Mouse (Mus musculus): ENCODE data around the gene Tor2a.

Tor2a gene

GRCm38 (mm10) chr2:32757056-32757845, at the start of gene Tor2a:
Gene Tor2a, plus strand, starts transcription at chr2:32757234.
- in situ Hi-C loops (cut with MboI; ENCODE audit: unreplicated experiment in 2 of 2) = loop anchor here (5.0 to 25.0 kb wide), 5 partner anchors 45 to 1945 kb away; partner anchors contain the start of genes Cdk9 (in 2 of the 2), 1700001O22Rik (in 1 of the 2), Garnl3 (in 1 of the 2) and Ntmt1 (in 1 of the 2)

- in situ Hi-C loops (cut with MboI; ENCODE audit: unreplicated experiment in 2 of 2) = no loop called here
Observed at GRCm38 (mm10) chr2:32708643-32709042, 48.4 kb upstream of the Tor2a start.

- in situ Hi-C loops (cut with MboI; ENCODE audit: unreplicated experiment in 2 of 2) = loop anchor here (5.0 kb wide), 1 partner anchor 48 kb away; the partner anchor contains the start of gene Tor2a (in 2 of the 2)
Observed at GRCm38 (mm10) chr2:32709521-32710137, 47.4 kb upstream of the Tor2a start.

- in situ Hi-C loops (cut with MboI; ENCODE audit: unreplicated experiment in 2 of 2) = loop anchor here (5.0 kb wide), 1 partner anchor 47 kb away; the partner anchor contains the start of gene Tor2a (in 2 of the 2)
Observed at GRCm38 (mm10) chr2:32710425-32710824, 46.6 kb upstream of the Tor2a start.

GRCm38 (mm10) chr2:32711301-32712056, 45.6 kb upstream of the Tor2a start:
- in situ Hi-C loops (cut with MboI; ENCODE audit: unreplicated experiment in 2 of 2) = loop anchor here (5.0 kb wide), 1 partner anchor 46 kb away; the partner anchor contains the start of gene Tor2a (in 2 of the 2)

- in situ Hi-C loops (cut with MboI; ENCODE audit: unreplicated experiment in 2 of 2) = loop anchor here (5.0 kb wide), 1 partner anchor 45 kb away; the partner anchor contains the start of gene Tor2a (in 2 of the 2)
Observed at GRCm38 (mm10) chr2:32712108-32712551, 44.9 kb upstream of the Tor2a start.

GRCm38 (mm10) chr2:32712586-32712933, 44.5 kb upstream of the Tor2a start:
- in situ Hi-C loops (cut with MboI; ENCODE audit: unreplicated experiment in 2 of 2) = loop anchor here (5.0 kb wide), 1 partner anchor 45 kb away; the partner anchor contains the start of gene Tor2a (in 2 of the 2)

- in situ Hi-C loops (cut with MboI; ENCODE audit: unreplicated experiment in 2 of 2) = loop anchor here (5.0 kb wide), 1 partner anchor 44 kb away; the partner anchor contains the start of gene Tor2a (in 2 of the 2)
Observed at GRCm38 (mm10) chr2:32712934-32713817, 43.9 kb upstream of the Tor2a start, which contains the start of gene Cdk9. Gene Cdk9, minus strand, starts transcription at chr2:32713076.

GRCm38 (mm10) chr2:32714117-32714986, 42.7 kb upstream of the Tor2a start:
- in situ Hi-C loops (cut with MboI; ENCODE audit: unreplicated experiment in 2 of 2) = loop anchor here (5.0 kb wide), 1 partner anchor 43 kb away; the partner anchor contains the start of gene Tor2a (in 2 of the 2)

- in situ Hi-C loops (cut with MboI; ENCODE audit: unreplicated experiment in 2 of 2) = loop anchor here (5.0 kb wide), 1 partner anchor 42 kb away; the partner anchor contains the start of gene Tor2a (in 2 of the 2)
Observed at GRCm38 (mm10) chr2:32714987-32715425, 42.0 kb upstream of the Tor2a start.

GRCm38 (mm10) chr2:32718761-32719160, 38.3 kb upstream of the Tor2a start:
- in situ Hi-C loops (cut with MboI; ENCODE audit: unreplicated experiment in 2 of 2) = no loop called here

GRCm38 (mm10) chr2:32720053-32720452, 37.0 kb upstream of the Tor2a start:
- in situ Hi-C loops (cut with MboI; ENCODE audit: unreplicated experiment in 2 of 2) = no loop called here

GRCm38 (mm10) chr2:32720681-32721229, 36.3 kb upstream of the Tor2a start, which contains the start of gene Sh2d3c:
Gene Sh2d3c, plus strand, starts transcription at chr2:32721055.
- in situ Hi-C loops (cut with MboI; ENCODE audit: unreplicated experiment in 2 of 2) = no loop called here

GRCm38 (mm10) chr2:32722046-32722445, 35.0 kb upstream of the Tor2a start:
- in situ Hi-C loops (cut with MboI; ENCODE audit: unreplicated experiment in 2 of 2) = no loop called here

GRCm38 (mm10) chr2:32722581-32722980, 34.5 kb upstream of the Tor2a start:
- in situ Hi-C loops (cut with MboI; ENCODE audit: unreplicated experiment in 2 of 2) = no loop called here

GRCm38 (mm10) chr2:32724149-32724548, 32.9 kb upstream of the Tor2a start:
- in situ Hi-C loops (cut with MboI; ENCODE audit: unreplicated experiment in 2 of 2) = no loop called here

- in situ Hi-C loops (cut with MboI; ENCODE audit: unreplicated experiment in 2 of 2) = no loop called here
Observed at GRCm38 (mm10) chr2:32724832-32725790, 31.9 kb upstream of the Tor2a start.
